Mouse (Mus musculus) limb, embryonic 11.5 days (tissue): Measurements from ENCODE around the gene Rtn4rl1. TPM values are rescaled to one million over a fixed set of nuclear protein-coding genes. Genes with fewer than 3 reads are reported as not detected.
A peak's percentile ranks its signal among the peaks of the same experiment; 100 is the strongest.

Source experiments
- ATAC-seq: fragments of 200-750 bp; cut with Nextera tagmentation; 2 replicates; pipeline ENCODE4 v1.8.0; 2017; ENCODE audit warnings: low read depth; ENCODE audit not compliant: insufficient number of reproducible peaks, low FRiP score, low TSS enrichment
- DNase-seq: peaks from one replicate; pipeline ENCODE4 v3.0.0-alpha.2; 2015; ENCODE audit warnings: low spot score
- H3K27ac ChIP-seq: fragments of 300-500 bp; sonication (generic); replicated peaks from 2 replicates; pipeline ENCODE4 v1.5.1; 2014; ENCODE audit warnings: low read depth, mild to moderate bottlenecking, low read length
- H3K27me3 ChIP-seq: fragments of 300-500 bp; sonication (generic); 2 replicates; pipeline ENCODE4 v1.6.1; 2014; ENCODE audit warnings: mild to moderate bottlenecking, low read length, mixed read lengths; ENCODE audit not compliant: control insufficient read depth, insufficient read depth
- H3K36me3 ChIP-seq: fragments of 300-500 bp; sonication (generic); 2 replicates; pipeline ENCODE4 v1.6.1; 2014; ENCODE audit warnings: mild to moderate bottlenecking, low read length, moderate library complexity, mixed read lengths; ENCODE audit not compliant: control insufficient read depth, insufficient read depth
- H3K4me1 ChIP-seq: fragments of 300-500 bp; sonication (generic); 2 replicates; pipeline ENCODE4 v1.6.1; 2014; ENCODE audit warnings: low read length, mixed read lengths; ENCODE audit not compliant: control insufficient read depth, insufficient read depth
- H3K4me2 ChIP-seq: fragments of 300-500 bp; sonication (generic); 2 replicates; pipeline ENCODE4 v1.6.1; 2014; ENCODE audit warnings: low read depth, mild to moderate bottlenecking, moderate library complexity; ENCODE audit not compliant: severe bottlenecking
- H3K4me3 ChIP-seq: fragments of 300-500 bp; sonication (generic); 2 replicates; pipeline ENCODE4 v1.5.1; 2014; ENCODE audit warnings: low read depth, low read length
- H3K9ac ChIP-seq: fragments of 300-500 bp; sonication (generic); 2 replicates; pipeline ENCODE4 v1.6.1; 2014; ENCODE audit warnings: mild to moderate bottlenecking, low read length
- H3K9me3 ChIP-seq: fragments of 300-500 bp; sonication (generic); 2 replicates; pipeline ENCODE4 v1.6.1; 2016; ENCODE audit warnings: low read length; ENCODE audit not compliant: control insufficient read depth
- WGBS: fragments of 180-500 bp; shearing (Covaris S2); extraction: QIAGEN DNeasy Blood & Tissue Kit; methylation state at CpG from one replicate; pipeline ENCODE4 v1.1.7; 2014; 5-methylcytosine and 5-hydroxymethylcytosine counted together
- polyA plus RNA-seq: library from polyadenylated mRNA; unstranded; fragments of >200 nt; fragmentation: Nextera tagmentation; extraction: Ambion mirVana; gene quantifications from 2 replicates; pipeline ENCODE4 v1.2.1, GENCODE M21; 2014

Gene Rtn4rl1
- polyA plus RNA-seq, 1 experiment from 2014 or later = 0.75 TPM

DNA sequence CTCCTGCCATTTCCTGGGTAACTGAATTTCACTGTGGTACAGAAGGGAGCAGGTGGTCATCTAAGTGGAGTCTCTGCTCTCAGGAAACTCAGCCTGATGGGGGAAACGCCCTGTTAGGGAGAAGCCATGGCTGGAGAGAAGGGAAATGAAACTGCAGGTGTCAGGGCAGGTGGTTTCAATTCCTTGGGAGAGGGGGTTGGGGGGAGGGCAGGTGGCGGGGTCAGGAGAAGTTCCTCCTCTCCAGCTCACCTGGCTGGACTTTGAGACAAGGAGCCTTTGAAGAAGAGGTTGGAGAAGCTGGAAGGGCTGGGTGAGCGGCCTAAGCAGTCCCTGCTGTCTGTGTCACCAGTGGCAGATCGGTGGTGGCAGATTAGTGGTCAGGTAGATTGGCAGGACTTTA, 12.8 kb downstream of the Rtn4rl1 start:
- Histone ChIP-seq H3K9me3 (no peaks in the 10 kb centered on the region), H3K9ac (no peak overlapping the region), H3K27ac (no peak overlapping the region), H3K36me3 (no peaks in the 10 kb centered on the region), H3K4me3 (no peak overlapping the region), H3K4me2 (no peak overlapping the region), H3K27me3 (no peaks in the 10 kb centered on the region), H3K4me1 (peaks cover 6% of the 10 kb centered on the region; the same call in 1 of the 2 replicates)
- no peak for DNase-seq
- ATAC-seq = no peak
- 68% methylated on average over 4 of the region's 4 CpGs for WGBS

DNA sequence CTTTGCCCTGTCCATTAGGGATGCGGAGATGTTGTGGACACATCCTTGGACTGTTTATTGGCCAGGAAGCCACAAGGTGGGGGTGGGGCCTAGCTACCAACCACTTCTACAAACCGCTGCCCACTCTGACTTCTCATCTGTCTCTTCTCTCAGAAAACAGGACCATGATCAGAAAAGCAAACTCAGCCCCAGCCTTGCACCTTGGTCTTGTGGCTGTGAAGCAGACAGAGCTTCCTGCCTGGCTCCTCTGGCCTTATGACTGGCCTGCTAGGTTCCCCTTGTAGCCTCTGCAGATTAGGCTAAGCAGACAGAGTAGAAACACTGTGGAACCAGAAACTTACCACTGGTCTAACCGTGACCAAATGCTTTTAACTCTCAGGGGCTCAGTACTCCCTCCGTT, 15.8 kb downstream of the Rtn4rl1 start:
- no peak overlapping the region for H3K9ac ChIP-seq
- H3K27me3 ChIP-seq = no peaks in the 10 kb centered on the region; the same call in 1 of the 2 replicates
- no peaks in the 10 kb centered on the region for H3K36me3 ChIP-seq
- H3K4me3 ChIP-seq = no peak overlapping the region
- no peak overlapping the region for H3K4me2 ChIP-seq
- H3K4me1 ChIP-seq = peaks cover 20% of the 10 kb centered on the region
- 69% methylated on average over 4 of the region's 4 CpGs for WGBS
- ATAC-seq = no peak
- no peak overlapping the region for H3K27ac ChIP-seq
- H3K9me3 ChIP-seq = no peaks in the 10 kb centered on the region
- no peak for DNase-seq

DNA sequence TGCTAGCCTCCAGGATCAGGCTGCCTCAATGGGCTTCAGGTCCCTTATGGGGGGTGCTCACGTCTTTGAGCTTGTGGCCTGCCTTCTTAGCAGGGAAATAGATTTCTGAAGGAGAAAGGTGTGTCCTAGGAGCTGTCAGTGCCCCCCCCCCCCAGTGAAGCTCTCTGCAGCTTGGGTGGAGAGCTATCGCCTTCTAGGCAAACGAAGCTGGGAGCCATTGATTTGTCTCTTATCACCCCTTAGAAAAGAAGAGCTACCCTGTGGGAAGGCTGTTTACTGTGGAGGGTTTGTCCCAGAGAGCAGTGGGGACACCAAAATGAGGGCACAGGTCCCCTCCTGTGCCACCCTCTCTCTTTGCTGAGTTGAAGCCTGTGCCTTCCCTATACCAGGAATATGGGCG, 16.5 kb downstream of the Rtn4rl1 start:
- no peak for ATAC-seq
- Histone ChIP-seq H3K9ac (no peak overlapping the region), H3K27me3 (no peaks in the 10 kb centered on the region; the same call in 1 of the 2 replicates), H3K4me2 (no peak overlapping the region), H3K4me1 (peaks cover 14% of the 10 kb centered on the region), H3K4me3 (no peak overlapping the region), H3K36me3 (no peaks in the 10 kb centered on the region), H3K9me3 (no peaks in the 10 kb centered on the region), H3K27ac (no peak overlapping the region)
- 79% methylated on average over 4 of the region's 4 CpGs for WGBS
- no peak for DNase-seq

DNA sequence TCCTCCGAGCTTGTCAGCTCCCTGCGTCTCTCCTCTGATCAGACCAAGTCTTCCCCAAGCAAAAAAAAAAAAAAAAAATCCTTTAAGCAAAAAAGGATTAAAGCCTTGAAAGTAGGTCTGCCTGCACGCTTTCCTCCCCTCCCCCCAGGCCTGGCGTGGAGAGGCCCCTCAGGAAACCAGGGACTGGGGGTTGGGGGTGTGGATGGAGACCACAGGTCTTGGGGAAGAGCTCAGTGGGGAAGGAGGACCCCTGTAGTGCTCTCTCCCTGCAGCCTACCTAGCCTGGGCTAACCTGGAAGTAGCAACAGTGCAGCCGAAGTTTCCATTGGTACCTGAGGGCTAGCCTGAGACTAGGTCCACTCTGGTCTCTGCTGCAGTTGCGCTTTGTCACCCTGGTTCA, 17.2 kb downstream of the Rtn4rl1 start:
- Histone ChIP-seq H3K36me3 (no peaks in the 10 kb centered on the region), H3K4me2 (no peak overlapping the region), H3K4me3 (no peak overlapping the region), H3K9me3 (no peaks in the 10 kb centered on the region), H3K27me3 (no peaks in the 10 kb centered on the region; the same call in 1 of the 2 replicates), H3K4me1 (peaks cover 14% of the 10 kb centered on the region), H3K9ac (no peak overlapping the region), H3K27ac (no peak overlapping the region)
- no peak for DNase-seq
- 45% methylated on average over 6 of the region's 6 CpGs for WGBS
- no peak for ATAC-seq

DNA sequence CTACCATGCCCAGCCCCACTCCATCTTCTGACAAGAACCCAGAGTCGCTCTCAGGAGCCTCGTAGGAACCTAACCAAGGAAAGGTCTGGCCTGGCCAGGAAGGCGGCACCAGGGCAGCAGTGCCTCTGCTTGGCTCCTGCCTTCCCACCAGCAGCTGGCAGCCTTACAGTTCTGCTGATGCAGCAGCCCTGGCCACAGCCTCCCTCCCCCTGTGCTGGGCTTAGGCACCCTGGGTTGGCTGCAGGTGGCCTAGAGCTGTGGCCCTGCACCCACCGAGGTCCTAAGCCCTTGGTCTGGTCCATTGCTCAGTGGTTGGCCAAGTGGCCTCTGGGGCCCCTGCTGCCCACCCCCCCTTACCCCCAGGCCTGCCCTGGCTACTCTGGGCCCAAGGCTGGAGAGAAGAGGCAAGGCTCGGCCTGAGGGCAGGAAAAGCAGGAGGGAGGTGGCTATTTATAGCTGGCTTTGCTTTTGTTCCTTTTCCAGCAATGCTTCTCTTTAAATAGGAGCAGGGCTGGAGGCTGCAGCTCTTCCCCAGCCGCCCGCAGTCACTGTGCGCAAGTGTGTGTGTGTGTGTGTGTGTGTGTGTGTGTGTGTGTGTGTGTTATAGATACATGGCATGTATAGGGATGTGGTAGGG, 18.6 kb downstream of the Rtn4rl1 start:
- WGBS = 57% methylated on average over 8 of the region's 8 CpGs
- Histone ChIP-seq H3K9me3 (no peaks in the 10 kb centered on the region), H3K27me3 (no peaks in the 10 kb centered on the region; the same call in 1 of the 2 replicates), H3K27ac (no peak overlapping the region; the same call in 1 of the 2 replicates), H3K4me3 (no peak overlapping the region), H3K4me2 (no peak overlapping the region), H3K36me3 (no peaks in the 10 kb centered on the region), H3K9ac (no peak overlapping the region), H3K4me1 (peaks cover 14% of the 10 kb centered on the region)
- DNase-seq (no peak), ATAC-seq (no peak)

DNA sequence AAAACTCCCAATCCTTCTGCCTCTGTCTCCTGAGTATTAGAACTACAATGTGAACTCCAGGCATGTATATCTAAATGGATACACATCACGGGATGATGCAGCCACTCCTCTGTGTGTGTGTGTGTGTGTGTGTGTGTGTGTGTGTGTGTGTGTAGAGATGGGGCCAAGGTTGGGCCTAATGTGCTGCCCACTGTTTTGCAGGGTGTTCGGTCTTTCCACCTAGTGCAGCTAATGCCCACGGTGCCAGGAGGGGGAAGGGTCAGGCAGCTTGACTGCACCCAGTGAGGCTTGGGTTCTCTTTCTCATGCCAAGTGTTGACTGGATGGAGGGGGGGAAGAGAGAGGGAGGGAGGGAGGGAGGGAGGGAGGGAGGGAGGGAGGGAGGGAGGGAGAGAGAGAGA, 19.3 kb downstream of the Rtn4rl1 start:
- H3K4me2 ChIP-seq = no peak overlapping the region
- H3K27ac ChIP-seq = no peak overlapping the region
- H3K36me3 ChIP-seq = no peaks in the 10 kb centered on the region
- no peak overlapping the region for H3K9ac ChIP-seq
- no peaks in the 10 kb centered on the region for H3K9me3 ChIP-seq
- peaks cover 14% of the 10 kb centered on the region for H3K4me1 ChIP-seq
- 79% methylated on average over 2 of the region's 3 CpGs for WGBS
- no peak for ATAC-seq
- DNase-seq = no peak
- no peaks in the 10 kb centered on the region; the same call in 1 of the 2 replicates for H3K27me3 ChIP-seq
- no peak overlapping the region for H3K4me3 ChIP-seq

DNA sequence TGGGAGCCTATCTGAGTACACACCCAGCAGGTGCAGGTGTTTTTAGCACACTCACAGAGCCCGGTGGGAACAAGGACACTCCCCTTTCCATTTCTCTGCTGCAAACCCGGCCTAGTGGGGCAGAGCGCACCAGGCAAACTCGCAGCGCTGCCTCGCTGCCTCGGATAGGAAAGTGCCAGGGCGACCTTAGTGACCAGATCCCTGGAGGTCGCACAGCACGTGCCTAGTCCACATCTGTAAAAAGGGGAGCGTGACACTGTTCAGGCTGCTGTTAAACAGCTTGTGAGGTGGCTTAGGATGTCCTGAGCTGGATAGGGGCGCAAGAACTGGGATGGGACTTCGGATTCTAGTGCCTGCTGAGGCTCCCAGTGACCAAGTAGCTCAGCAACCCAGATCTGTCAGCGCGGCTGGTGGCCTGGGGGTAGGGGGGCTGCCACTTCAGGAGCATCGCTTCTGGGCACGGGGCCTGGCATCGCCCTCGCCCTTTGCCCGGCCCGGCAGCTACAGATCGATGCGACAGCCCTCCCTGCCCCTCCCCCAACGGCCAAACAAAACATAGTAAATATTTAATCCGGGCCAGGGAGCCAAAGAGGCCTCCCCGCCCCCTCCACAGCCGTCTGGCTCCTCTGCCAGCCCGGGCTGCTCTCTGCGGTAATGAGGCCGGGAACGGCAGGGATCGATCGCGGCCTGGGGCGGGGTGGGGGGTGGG, 19.9 kb downstream of the Rtn4rl1 start:
- H3K4me2 ChIP-seq = peak overlapping the region; percentile 68
- H3K4me1 ChIP-seq = peaks cover 14% of the 10 kb centered on the region
- H3K9me3 ChIP-seq = no peaks in the 10 kb centered on the region
- H3K27ac ChIP-seq = no peak overlapping the region
- H3K27me3 ChIP-seq = no peaks in the 10 kb centered on the region; the same call in 1 of the 2 replicates
- H3K36me3 ChIP-seq = no peaks in the 10 kb centered on the region
- 2% methylated on average over 34 of the region's 35 CpGs for WGBS
- DNase-seq (peak; percentile 65), ATAC-seq (peak; percentile 7; the same call in 1 of the 2 replicates)
- H3K9ac ChIP-seq = peak overlapping the region; percentile 41; the same call in 1 of the 2 replicates
- H3K4me3 ChIP-seq = peak overlapping the region; percentile 26

DNA sequence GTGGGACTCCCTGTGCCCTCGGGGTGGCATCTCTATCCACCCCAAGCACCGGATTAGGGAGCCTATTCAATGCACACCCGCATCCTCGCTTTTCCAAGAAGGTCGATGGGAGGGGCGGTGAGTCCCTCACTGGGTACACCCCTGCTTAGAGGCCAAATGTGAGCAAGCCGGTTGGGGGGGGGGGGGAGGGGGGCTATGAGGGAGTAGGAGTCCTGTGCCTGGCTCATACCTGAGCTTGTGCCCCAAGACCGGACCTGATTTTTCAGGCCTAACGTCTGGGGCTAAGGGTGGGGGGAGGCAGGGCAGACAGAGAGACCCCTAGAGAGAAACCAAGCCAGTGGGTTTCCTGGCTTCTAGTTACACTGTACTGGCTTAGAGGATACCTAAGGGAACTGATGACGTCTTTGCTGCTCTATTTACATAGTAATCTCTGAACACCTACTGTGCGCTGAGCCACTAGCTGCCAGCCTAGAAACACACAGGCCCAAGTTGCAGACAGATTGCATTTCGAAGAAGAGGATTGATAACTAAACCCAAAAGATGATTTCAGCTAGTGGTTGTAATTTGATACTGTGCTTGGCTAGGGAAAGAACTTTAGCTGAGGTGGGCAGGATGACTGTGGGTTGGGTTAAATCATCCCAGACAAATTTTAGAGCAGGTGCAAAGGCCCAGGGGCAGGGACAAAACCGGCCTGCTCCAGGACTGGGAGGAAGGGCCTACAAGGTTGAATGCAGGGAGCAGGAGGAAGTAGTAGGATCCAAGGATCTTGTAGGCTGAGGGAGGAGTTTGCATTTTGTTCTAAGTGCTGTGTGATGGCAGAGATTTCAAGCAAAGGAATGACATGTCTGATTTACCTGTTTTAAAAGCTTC, 20.7 kb downstream of the Rtn4rl1 start:
- Histone ChIP-seq H3K4me1 (peaks cover 14% of the 10 kb centered on the region), H3K9ac (peak overlapping the region; percentile 41; the same call in 1 of the 2 replicates), H3K36me3 (no peaks in the 10 kb centered on the region), H3K4me3 (peak overlapping the region; percentile 26), H3K9me3 (no peaks in the 10 kb centered on the region), H3K27ac (no peak overlapping the region), H3K4me2 (peak overlapping the region; percentile 68), H3K27me3 (no peaks in the 10 kb centered on the region; the same call in 1 of the 2 replicates)
- ATAC-seq (0 out of 2 replicates have a peak, but pooled peaks have one; percentile 44), DNase-seq (no peak)
- 15% methylated on average over 13 of the region's 13 CpGs for WGBS
